Mouse (Mus musculus) small intestine, adult 2 months (tissue): ENCODE data around the gene Txn1.

Source experiments
- CTCF ChIP-seq: fragments of 200-500 bp; IDR thresholded peaks from 2 replicates; pipeline ENCODE4 v1.5.1; 2012; ENCODE audit warnings: low read depth, mild to moderate bottlenecking, control low read depth, inconsistent platforms, low read length, moderate library complexity, mixed read lengths; ENCODE audit not compliant: insufficient replicate concordance, insufficient read length; ENCODE audit errors: extremely low read depth
- POLR2A ChIP-seq: fragments of 200-500 bp; IDR thresholded peaks from 2 replicates; pipeline ENCODE4 v1.6.1; 2012; ENCODE audit warnings: low read depth, mild to moderate bottlenecking, control low read depth, inconsistent platforms, low read length, moderate library complexity

DNA sequence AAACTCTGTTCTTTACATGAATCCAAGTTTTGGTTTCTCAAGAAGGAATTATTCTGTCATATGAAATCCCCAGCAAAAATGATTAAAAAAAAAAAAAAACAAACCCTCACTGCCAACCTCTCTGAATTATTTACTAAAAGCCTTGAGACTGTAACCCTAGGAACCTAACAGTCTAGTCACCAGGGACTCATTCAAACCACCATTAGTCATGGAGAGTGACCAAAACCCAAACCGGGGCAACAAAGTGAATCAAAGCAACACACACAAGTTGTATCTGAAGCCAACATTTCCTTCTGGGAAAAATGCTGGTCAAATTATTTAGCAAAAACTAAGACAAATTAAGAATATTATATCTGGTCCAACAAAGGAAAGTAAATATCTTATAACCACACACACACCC lies 3.3 kb downstream of the Txn1 start:
- TF ChIP-seq CTCF = no peak
- TF ChIP-seq POLR2A = no peak
